Mouse (Mus musculus) hindbrain, embryonic 11.5 days (tissue): ENCODE results near the gene Megf6. TPM values are rescaled to one million over a fixed set of nuclear protein-coding genes. Genes with fewer than 3 reads are reported as not detected.

Source experiments
- ATAC-seq: fragments of 200-750 bp; cut with Nextera tagmentation; 2 replicates; pipeline ENCODE4 v1.8.0; 2017; ENCODE audit warnings: mild to moderate bottlenecking, moderate TSS enrichment, moderate library complexity; ENCODE audit not compliant: low FRiP score
- DNase-seq: peaks from one replicate; pipeline ENCODE4 v3.0.0-alpha.2; 2015; ENCODE audit warnings: low spot score
- H3K27ac ChIP-seq: fragments of 300-500 bp; sonication (generic); 2 replicates; pipeline ENCODE4 v1.5.1; 2014; ENCODE audit warnings: mild to moderate bottlenecking, low read depth, low read length
- H3K27me3 ChIP-seq: fragments of 300-500 bp; sonication (generic); 2 replicates; pipeline ENCODE4 v1.6.1; 2014; ENCODE audit warnings: mild to moderate bottlenecking, low read length, moderate library complexity, mixed read lengths; ENCODE audit not compliant: control insufficient read depth, insufficient read depth
- H3K36me3 ChIP-seq: fragments of 300-500 bp; sonication (generic); 2 replicates; pipeline ENCODE4 v1.6.1; 2014; ENCODE audit warnings: mild to moderate bottlenecking, low read length, moderate library complexity, mixed read lengths; ENCODE audit not compliant: control insufficient read depth, insufficient read depth
- H3K4me1 ChIP-seq: fragments of 300-500 bp; sonication (generic); replicated peaks from 2 replicates; pipeline ENCODE4 v1.6.1; 2014; ENCODE audit warnings: low read length, mixed read lengths; ENCODE audit not compliant: control insufficient read depth, insufficient read depth
- H3K4me2 ChIP-seq: fragments of 300-500 bp; sonication (generic); replicated peaks from 2 replicates; pipeline ENCODE4 v1.6.1; 2014; ENCODE audit warnings: mild to moderate bottlenecking, low read depth, low read length
- H3K4me3 ChIP-seq: fragments of 300-500 bp; sonication (generic); 2 replicates; pipeline ENCODE4 v1.5.1; 2014; ENCODE audit warnings: low read depth, low read length
- H3K9ac ChIP-seq: fragments of 300-500 bp; sonication (generic); 2 replicates; pipeline ENCODE4 v1.6.1; 2014; ENCODE audit warnings: low read depth, low read length
- H3K9me3 ChIP-seq: fragments of 300-500 bp; sonication (generic); 2 replicates; pipeline ENCODE4 v1.6.1; 2016; ENCODE audit warnings: low read length; ENCODE audit not compliant: control insufficient read depth
- WGBS: fragments of 180-500 bp; shearing (Covaris S2); extraction: QIAGEN DNeasy Blood & Tissue Kit; methylation state at CpG from one replicate; pipeline ENCODE4 v1.1.7; 2014; 5-methylcytosine and 5-hydroxymethylcytosine counted together
- polyA plus RNA-seq: library from polyadenylated mRNA; unstranded; fragments of >200 nt; fragmentation: Nextera tagmentation; extraction: Ambion mirVana; gene quantifications from 2 replicates; pipeline ENCODE4 v1.2.1, GENCODE M21; 2014

The Megf6 gene
- polyA plus RNA-seq, 1 experiment from 2014 or later: 18.2 TPM

- Histone ChIP-seq H3K27ac (no peak overlapping the region), H3K4me1 (peaks cover 3% of the 10 kb centered on the region; the same call in 1 of the 2 replicates), H3K36me3 (no peaks in the 10 kb centered on the region), H3K27me3 (no peaks in the 10 kb centered on the region), H3K4me3 (no peak overlapping the region), H3K9me3 (no peaks in the 10 kb centered on the region), H3K4me2 (no peak overlapping the region), H3K9ac (no peak overlapping the region)
- DNase-seq (no peak), ATAC-seq (no peak)
- WGBS: 87% methylated on average over 13 of the region's 13 CpGs
Observed at GRCm38 (mm10) chr4:154211459-154211858, 40.9 kb downstream of the Megf6 start.

- H3K4me2 ChIP-seq: no peak overlapping the region
- H3K27ac ChIP-seq: no peak overlapping the region
- no peak for DNase-seq
- 79% methylated on average over 7 of the region's 7 CpGs for WGBS
- no peak overlapping the region for H3K9ac ChIP-seq
- peaks cover 3% of the 10 kb centered on the region; the same call in 1 of the 2 replicates for H3K4me1 ChIP-seq
- no peaks in the 10 kb centered on the region for H3K27me3 ChIP-seq
- H3K4me3 ChIP-seq: no peak overlapping the region
- H3K9me3 ChIP-seq: no peaks in the 10 kb centered on the region
- H3K36me3 ChIP-seq: no peaks in the 10 kb centered on the region
- ATAC-seq: no peak
Observed at GRCm38 (mm10) chr4:154213586-154213985, 43.1 kb downstream of the Megf6 start.

- 27% methylated on average over 5 of the region's 5 CpGs for WGBS
- H3K4me2 ChIP-seq: no peak overlapping the region
- no peak overlapping the region for H3K27ac ChIP-seq
- ATAC-seq (no peak), DNase-seq (no peak)
- no peaks in the 10 kb centered on the region for H3K9me3 ChIP-seq
- no peak overlapping the region for H3K4me3 ChIP-seq
- H3K27me3 ChIP-seq: no peaks in the 10 kb centered on the region
- peaks cover 3% of the 10 kb centered on the region; the same call in 1 of the 2 replicates for H3K4me1 ChIP-seq
- H3K36me3 ChIP-seq: no peaks in the 10 kb centered on the region
- no peak overlapping the region for H3K9ac ChIP-seq
Observed at GRCm38 (mm10) chr4:154214075-154214474, 43.5 kb downstream of the Megf6 start.

GRCm38 (mm10) chr4:154217711-154218350, 47.3 kb downstream of the Megf6 start:
- H3K36me3 ChIP-seq: no peaks in the 10 kb centered on the region
- H3K27me3 ChIP-seq: no peaks in the 10 kb centered on the region
- WGBS: 78% methylated on average over 7 of the region's 7 CpGs
- no peak for ATAC-seq
- no peak overlapping the region for H3K9ac ChIP-seq
- no peak for DNase-seq
- H3K9me3 ChIP-seq: no peaks in the 10 kb centered on the region
- no peak overlapping the region for H3K27ac ChIP-seq
- no peak overlapping the region for H3K4me3 ChIP-seq
- no peak overlapping the region for H3K4me2 ChIP-seq
- 0 out of 2 replicates have a peak, but pooled peaks cover 4% of the 10 kb centered on the region for H3K4me1 ChIP-seq

GRCm38 (mm10) chr4:154222773-154223172, 52.2 kb downstream of the Megf6 start:
- DNase-seq (no peak), ATAC-seq (no peak)
- Histone ChIP-seq H3K9ac (no peak overlapping the region), H3K27me3 (no peaks in the 10 kb centered on the region), H3K4me1 (0 out of 2 replicates have a peak, but pooled peaks cover 4% of the 10 kb centered on the region), H3K9me3 (no peaks in the 10 kb centered on the region), H3K4me3 (no peak overlapping the region), H3K27ac (no peak overlapping the region), H3K36me3 (no peaks in the 10 kb centered on the region), H3K4me2 (no peak overlapping the region)
- 76% methylated on average over 6 of the region's 6 CpGs for WGBS

GRCm38 (mm10) chr4:154224267-154224969, 53.9 kb downstream of the Megf6 start:
- H3K27ac ChIP-seq: 0 out of 2 replicates have a peak overlapping the region, but pooled peaks have one; percentile 2
- ATAC-seq (peak; percentile 35; the same call in 1 of the 2 replicates), DNase-seq (no peak)
- H3K4me1 ChIP-seq: 0 out of 2 replicates have a peak, but pooled peaks cover 4% of the 10 kb centered on the region
- 28% methylated on average over 6 of the region's 6 CpGs for WGBS
- H3K36me3 ChIP-seq: no peaks in the 10 kb centered on the region
- no peak overlapping the region for H3K4me3 ChIP-seq
- no peaks in the 10 kb centered on the region for H3K9me3 ChIP-seq
- H3K27me3 ChIP-seq: no peaks in the 10 kb centered on the region
- no peak overlapping the region for H3K4me2 ChIP-seq
- H3K9ac ChIP-seq: no peak overlapping the region

- Histone ChIP-seq H3K36me3 (no peaks in the 10 kb centered on the region), H3K27me3 (no peaks in the 10 kb centered on the region), H3K4me1 (0 out of 2 replicates have a peak, but pooled peaks cover 1% of the 10 kb centered on the region), H3K4me2 (no peak overlapping the region), H3K9ac (no peak overlapping the region), H3K9me3 (no peaks in the 10 kb centered on the region), H3K27ac (0 out of 2 replicates have a peak overlapping the region, but pooled peaks have one; percentile 17), H3K4me3 (no peak overlapping the region)
- WGBS: 52% methylated on average over 9 of the region's 9 CpGs
- no peak for DNase-seq
- ATAC-seq: no peak
Observed at GRCm38 (mm10) chr4:154224970-154225309, 54.4 kb downstream of the Megf6 start.

- ATAC-seq: no peak
- H3K4me3 ChIP-seq: no peak overlapping the region
- H3K4me2 ChIP-seq: no peak overlapping the region
- no peak overlapping the region for H3K27ac ChIP-seq
- no peaks in the 10 kb centered on the region for H3K27me3 ChIP-seq
- no peaks in the 10 kb centered on the region for H3K4me1 ChIP-seq
- WGBS: 88% methylated on average over 11 of the region's 11 CpGs
- DNase-seq: no peak
- no peaks in the 10 kb centered on the region for H3K9me3 ChIP-seq
- no peak overlapping the region for H3K9ac ChIP-seq
- no peaks in the 10 kb centered on the region for H3K36me3 ChIP-seq
Observed at GRCm38 (mm10) chr4:154226678-154227077, 56.1 kb downstream of the Megf6 start.

- ATAC-seq: no peak
- no peak for DNase-seq
- no peak overlapping the region for H3K4me2 ChIP-seq
- no peaks in the 10 kb centered on the region for H3K27me3 ChIP-seq
- H3K27ac ChIP-seq: no peak overlapping the region
- no peaks in the 10 kb centered on the region for H3K36me3 ChIP-seq
- no peaks in the 10 kb centered on the region for H3K9me3 ChIP-seq
- H3K9ac ChIP-seq: no peak overlapping the region
- WGBS: 69% methylated on average over 11 of the region's 11 CpGs
- H3K4me1 ChIP-seq: no peaks in the 10 kb centered on the region
- H3K4me3 ChIP-seq: no peak overlapping the region
Observed at GRCm38 (mm10) chr4:154228336-154228735, 57.8 kb downstream of the Megf6 start.
